Mouse (Mus musculus) hindbrain, embryonic 11.5 days (tissue): ENCODE results near the gene Acad10. TPM values are rescaled to one million over a fixed set of nuclear protein-coding genes. Genes with fewer than 3 reads are reported as not detected.
A peak's percentile ranks its signal among the peaks of the same experiment; 100 is the strongest.
"Not testable (repeated sequence)": the region's sequence is repeated elsewhere in the genome, so short reads cannot be mapped to it uniquely, and the experiment has no call there.

Experiments used
- ATAC-seq: fragments of 200-750 bp; cut with Nextera tagmentation; 2 replicates; pipeline ENCODE4 v1.8.0; 2017; ENCODE audit warnings: mild to moderate bottlenecking, moderate TSS enrichment, moderate library complexity; ENCODE audit not compliant: low FRiP score
- DNase-seq: peaks from one replicate; pipeline ENCODE4 v3.0.0-alpha.2; 2015; ENCODE audit warnings: low spot score
- H3K27ac ChIP-seq: fragments of 300-500 bp; sonication (generic); 2 replicates; pipeline ENCODE4 v1.5.1; 2014; ENCODE audit warnings: mild to moderate bottlenecking, low read depth, low read length
- H3K27me3 ChIP-seq: fragments of 300-500 bp; sonication (generic); 2 replicates; pipeline ENCODE4 v1.6.1; 2014; ENCODE audit warnings: mild to moderate bottlenecking, low read length, moderate library complexity, mixed read lengths; ENCODE audit not compliant: control insufficient read depth, insufficient read depth
- H3K36me3 ChIP-seq: fragments of 300-500 bp; sonication (generic); 2 replicates; pipeline ENCODE4 v1.6.1; 2014; ENCODE audit warnings: mild to moderate bottlenecking, low read length, moderate library complexity, mixed read lengths; ENCODE audit not compliant: control insufficient read depth, insufficient read depth
- H3K4me1 ChIP-seq: fragments of 300-500 bp; sonication (generic); replicated peaks from 2 replicates; pipeline ENCODE4 v1.6.1; 2014; ENCODE audit warnings: low read length, mixed read lengths; ENCODE audit not compliant: control insufficient read depth, insufficient read depth
- H3K4me2 ChIP-seq: fragments of 300-500 bp; sonication (generic); replicated peaks from 2 replicates; pipeline ENCODE4 v1.6.1; 2014; ENCODE audit warnings: mild to moderate bottlenecking, low read depth, low read length
- H3K4me3 ChIP-seq: fragments of 300-500 bp; sonication (generic); 2 replicates; pipeline ENCODE4 v1.5.1; 2014; ENCODE audit warnings: low read depth, low read length
- H3K9ac ChIP-seq: fragments of 300-500 bp; sonication (generic); 2 replicates; pipeline ENCODE4 v1.6.1; 2014; ENCODE audit warnings: low read depth, low read length
- H3K9me3 ChIP-seq: fragments of 300-500 bp; sonication (generic); 2 replicates; pipeline ENCODE4 v1.6.1; 2016; ENCODE audit warnings: low read length; ENCODE audit not compliant: control insufficient read depth
- WGBS: fragments of 180-500 bp; shearing (Covaris S2); extraction: QIAGEN DNeasy Blood & Tissue Kit; methylation state at CpG from one replicate; pipeline ENCODE4 v1.1.7; 2014; 5-methylcytosine and 5-hydroxymethylcytosine counted together
- polyA plus RNA-seq: library from polyadenylated mRNA; unstranded; fragments of >200 nt; fragmentation: Nextera tagmentation; extraction: Ambion mirVana; gene quantifications from 2 replicates; pipeline ENCODE4 v1.2.1, GENCODE M21; 2014

Acad10 gene
- polyA plus RNA-seq, 1 experiment from 2014 or later = 2.1 TPM

DNA sequence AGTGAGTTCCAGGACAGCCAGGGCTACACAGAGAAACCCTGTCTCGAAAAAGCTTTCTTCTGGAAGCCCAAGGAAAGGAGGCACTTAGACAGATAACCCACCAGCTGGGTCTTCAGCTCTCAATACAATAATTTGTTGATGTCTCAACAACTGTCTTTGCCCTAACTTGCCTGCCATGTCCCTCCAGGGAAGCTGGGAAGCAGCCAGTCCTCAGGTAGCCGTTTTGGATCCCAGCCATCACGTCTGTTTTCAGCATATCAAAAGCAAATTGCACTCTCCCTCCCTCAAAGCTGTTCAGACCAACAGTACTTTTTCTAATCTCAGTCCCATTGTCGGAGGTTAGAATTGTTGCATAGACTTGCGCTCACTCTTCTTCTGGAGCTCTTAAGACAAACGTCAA is 3.8 kb upstream of the Acad10 start:
- ATAC-seq (no peak), DNase-seq (no peak)
- H3K4me3 ChIP-seq = no peak overlapping the region
- H3K4me2 ChIP-seq = no peak overlapping the region
- H3K36me3 ChIP-seq = peaks cover 3% of the 10 kb centered on the region
- H3K27ac ChIP-seq = no peak overlapping the region
- H3K9me3 ChIP-seq = no peaks in the 10 kb centered on the region
- WGBS = 93% methylated on average over 6 of the region's 6 CpGs
- no peak overlapping the region for H3K9ac ChIP-seq
- H3K4me1 ChIP-seq = peaks cover 3% of the 10 kb centered on the region; the same call in 1 of the 2 replicates
- H3K27me3 ChIP-seq = no peaks in the 10 kb centered on the region

DNA sequence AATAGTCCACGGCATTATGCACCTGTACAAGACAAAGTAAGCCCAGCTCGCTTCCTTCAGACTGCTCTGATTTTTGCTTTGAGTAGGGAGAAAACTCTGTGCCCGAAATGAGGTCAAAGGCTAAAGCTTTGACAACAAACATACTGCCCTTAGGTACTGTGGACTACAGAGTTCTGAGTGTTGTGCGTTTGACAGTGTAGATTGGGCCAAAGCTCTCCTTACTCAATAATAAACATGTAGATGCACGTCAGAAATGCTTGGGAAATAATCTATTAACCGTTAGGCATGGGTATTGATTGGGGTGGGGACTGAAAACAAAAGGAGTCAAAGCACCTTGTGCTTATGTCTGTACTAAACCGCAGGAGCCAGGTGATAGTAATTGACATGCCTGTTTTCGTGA is 3.1 kb upstream of the Acad10 start:
- ATAC-seq = no peak
- WGBS = 88% methylated on average over 8 of the region's 8 CpGs
- Histone ChIP-seq H3K9me3 (no peaks in the 10 kb centered on the region), H3K27me3 (no peaks in the 10 kb centered on the region), H3K27ac (no peak overlapping the region), H3K9ac (no peak overlapping the region), H3K4me1 (peaks cover 3% of the 10 kb centered on the region; the same call in 1 of the 2 replicates), H3K4me2 (no peak overlapping the region), H3K36me3 (peaks cover 3% of the 10 kb centered on the region), H3K4me3 (no peak overlapping the region)
- no peak for DNase-seq

DNA sequence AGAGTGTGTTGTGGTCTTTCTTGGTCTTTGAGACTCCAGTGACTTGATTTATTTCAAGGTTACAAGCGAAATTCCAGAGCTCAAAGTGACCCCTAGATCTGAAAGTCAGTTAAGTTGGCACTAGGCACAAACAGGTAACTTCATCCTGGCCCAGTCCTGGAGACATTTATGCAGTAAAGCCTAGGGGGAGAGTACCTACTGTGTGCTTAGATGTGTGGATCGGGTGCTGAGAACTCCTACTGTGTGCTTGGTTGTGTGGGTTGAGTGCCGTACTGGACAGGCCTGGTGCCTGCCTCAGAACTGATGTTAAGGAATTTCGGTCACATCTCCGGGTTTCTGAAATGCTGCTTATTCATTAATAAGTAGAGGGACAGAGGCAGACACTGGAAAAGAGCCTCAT is 1.2 kb upstream of the Acad10 start:
- Histone ChIP-seq H3K27ac (no peak overlapping the region), H3K36me3 (peaks cover 3% of the 10 kb centered on the region; the same call in 1 of the 2 replicates), H3K9me3 (no peaks in the 10 kb centered on the region), H3K4me3 (peak overlapping the region; percentile 97), H3K27me3 (no peaks in the 10 kb centered on the region), H3K4me1 (peaks cover 3% of the 10 kb centered on the region; the same call in 1 of the 2 replicates), H3K9ac (peak overlapping the region; percentile 91), H3K4me2 (peak overlapping the region; percentile 88)
- ATAC-seq (no peak), DNase-seq (no peak)
- 92% methylated on average over 5 of the region's 5 CpGs for WGBS

DNA sequence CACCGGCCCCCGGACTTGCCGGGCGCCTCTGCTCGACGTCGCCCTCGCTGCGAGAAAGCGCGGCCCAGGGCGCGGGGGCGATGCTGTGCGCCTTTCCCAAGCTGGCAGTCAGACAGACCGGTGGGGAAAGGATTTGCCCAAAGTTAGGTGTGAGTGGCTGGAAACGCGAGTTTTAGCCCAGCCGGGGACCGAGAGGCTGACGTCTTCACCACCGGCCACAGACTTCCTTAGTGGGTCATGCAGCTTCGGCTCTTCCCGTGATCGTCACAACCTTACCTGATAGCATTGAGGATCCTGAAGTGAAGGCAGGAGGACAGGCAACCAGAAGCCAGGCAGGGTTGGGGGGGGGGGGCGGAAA is 562 bp upstream of the Acad10 start:
- Histone ChIP-seq H3K27me3 (no peaks in the 10 kb centered on the region), H3K27ac (peak overlapping the region; percentile 73; the same call in 1 of the 2 replicates), H3K9me3 (no peaks in the 10 kb centered on the region), H3K4me2 (peak overlapping the region; percentile 88), H3K36me3 (peaks cover 3% of the 10 kb centered on the region; the same call in 1 of the 2 replicates), H3K4me1 (peaks cover 3% of the 10 kb centered on the region; the same call in 1 of the 2 replicates), H3K9ac (peak overlapping the region; percentile 91), H3K4me3 (peak overlapping the region; percentile 97)
- under 1% methylated on average over 26 of the region's 26 CpGs for WGBS
- ATAC-seq = no peak; the same call in 1 of the 2 replicates
- DNase-seq = no peak

DNA sequence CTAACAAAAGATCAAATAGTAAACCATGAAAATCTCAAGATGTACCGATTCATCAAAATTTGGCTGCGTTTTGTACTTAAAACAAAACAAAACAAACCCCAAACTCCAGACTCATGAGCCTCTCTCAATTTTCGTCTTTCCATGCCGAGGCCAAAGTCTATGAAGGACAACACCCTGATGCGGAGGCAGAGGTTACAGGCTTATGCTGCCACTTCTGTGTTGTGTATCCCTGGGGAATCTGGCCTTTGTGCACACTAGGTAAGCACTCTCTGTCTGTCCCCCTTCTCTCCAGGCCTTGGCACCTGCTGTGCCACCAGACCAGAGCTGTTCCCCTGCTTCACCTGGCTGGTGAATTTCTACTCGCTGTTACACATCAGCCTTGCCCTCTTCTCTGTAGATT is 2.7 kb downstream of the Acad10 start:
- not testable (repeated sequence) for DNase-seq, H3K36me3 ChIP-seq, H3K4me3 ChIP-seq, H3K9me3 ChIP-seq, H3K27ac ChIP-seq, H3K27me3 ChIP-seq, H3K9ac ChIP-seq, ATAC-seq, H3K4me1 ChIP-seq, H3K4me2 ChIP-seq
- 87% methylated on average over 6 of the region's 6 CpGs for WGBS

DNA sequence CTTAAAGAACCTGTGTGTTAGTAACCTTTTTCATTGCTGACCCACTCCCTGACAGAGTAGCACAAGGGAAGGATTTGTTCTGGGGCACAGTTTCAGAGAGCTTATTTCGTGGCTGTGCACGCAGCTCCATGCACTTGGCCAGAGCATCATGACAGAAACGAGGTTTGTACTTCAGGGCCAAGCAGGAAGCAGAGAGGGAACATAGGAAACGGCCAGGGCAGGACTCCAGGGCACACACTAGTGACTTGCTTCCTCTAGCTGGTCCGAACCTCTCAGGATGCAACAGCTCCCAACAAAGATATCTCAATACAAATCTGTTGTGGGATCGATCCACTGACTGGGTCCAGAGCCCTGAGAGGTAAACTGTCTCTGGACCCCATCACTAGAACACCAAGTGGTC is 3.4 kb downstream of the Acad10 start:
- H3K9me3 ChIP-seq, H3K4me1 ChIP-seq, H3K4me3 ChIP-seq, H3K9ac ChIP-seq, H3K27ac ChIP-seq, H3K36me3 ChIP-seq, ATAC-seq, DNase-seq, H3K27me3 ChIP-seq, H3K4me2 ChIP-seq: not testable (repeated sequence)
- 85% methylated on average over 6 of the region's 6 CpGs for whole genome bisulfite sequencing

DNA sequence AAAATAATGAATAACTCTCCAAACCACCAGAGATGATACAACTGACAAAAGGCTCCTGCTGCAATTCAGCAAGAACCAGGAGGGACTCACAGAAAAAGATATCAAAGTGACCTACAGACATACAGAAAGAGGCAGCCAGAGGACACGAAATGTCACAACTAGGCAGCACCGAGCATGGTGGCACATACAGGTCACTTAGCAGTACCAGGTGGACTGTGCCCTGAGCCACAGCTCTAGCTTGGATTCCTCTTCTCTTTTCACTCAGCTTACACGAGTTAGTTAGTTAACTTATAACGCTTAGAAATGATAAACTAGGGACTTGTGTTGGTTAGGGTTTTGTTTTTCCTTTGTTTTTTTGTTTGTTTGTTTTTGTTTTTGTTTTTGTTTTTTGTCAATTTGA is 5.8 kb downstream of the Acad10 start:
- no peak overlapping the region for H3K4me3 ChIP-seq
- H3K36me3 ChIP-seq = no peaks in the 10 kb centered on the region
- no peak overlapping the region for H3K9ac ChIP-seq
- no peaks in the 10 kb centered on the region for H3K9me3 ChIP-seq
- 88% methylated on average over 4 of the region's 4 CpGs for WGBS
- DNase-seq (no peak), ATAC-seq (no peak)
- no peaks in the 10 kb centered on the region for H3K27me3 ChIP-seq
- no peaks in the 10 kb centered on the region for H3K4me1 ChIP-seq
- H3K27ac ChIP-seq = no peak overlapping the region
- no peak overlapping the region for H3K4me2 ChIP-seq

DNA sequence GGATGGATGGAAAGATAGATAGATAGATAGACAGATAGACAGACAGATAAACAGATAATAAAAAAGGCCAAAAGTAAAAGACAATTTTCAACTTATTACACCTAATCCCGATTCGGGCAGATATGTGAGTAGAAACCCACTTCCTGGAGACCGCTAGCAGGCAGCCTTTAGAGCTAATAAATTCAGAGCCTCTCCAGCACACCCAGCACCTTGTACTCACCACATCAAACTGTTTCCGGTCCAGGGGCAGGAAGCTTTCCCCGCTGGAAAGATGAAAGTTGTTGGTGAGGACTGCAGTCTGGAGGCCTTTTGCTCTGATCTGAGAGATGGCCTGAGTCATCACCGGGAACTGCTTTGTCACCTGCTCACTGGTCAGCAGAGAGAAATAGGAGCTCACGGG is 11.2 kb downstream of the Acad10 start:
- ATAC-seq (no peak), DNase-seq (no peak)
- Histone ChIP-seq H3K4me1 (no peaks in the 10 kb centered on the region), H3K4me3 (no peak overlapping the region), H3K9me3 (no peaks in the 10 kb centered on the region), H3K27ac (no peak overlapping the region), H3K27me3 (no peaks in the 10 kb centered on the region), H3K36me3 (no peaks in the 10 kb centered on the region), H3K9ac (no peak overlapping the region), H3K4me2 (no peak overlapping the region)
- WGBS = 85% methylated on average over 7 of the region's 7 CpGs

DNA sequence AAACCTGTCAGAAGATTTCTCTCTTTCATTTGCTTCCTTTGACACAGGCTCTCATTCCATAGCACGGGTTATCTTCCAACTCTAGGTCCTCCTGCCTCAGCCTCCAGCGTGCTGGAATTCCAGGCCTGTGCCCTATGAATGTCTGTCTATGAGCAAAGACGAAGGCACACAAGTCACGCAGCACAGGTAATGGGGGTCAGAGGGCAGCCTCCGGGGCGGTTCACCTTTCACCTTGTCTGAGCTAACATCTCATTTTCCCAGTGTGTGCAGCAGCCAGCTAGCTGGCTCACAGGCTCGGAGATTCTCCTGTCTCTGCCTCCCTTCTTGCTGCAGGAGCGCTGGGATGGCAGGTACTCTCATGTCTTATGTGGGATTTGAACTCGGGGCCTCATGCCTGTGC is 20.7 kb downstream of the Acad10 start:
- Histone ChIP-seq H3K4me3 (no peak overlapping the region), H3K27ac (no peak overlapping the region), H3K4me2 (no peak overlapping the region), H3K4me1 (no peaks in the 10 kb centered on the region), H3K9ac (no peak overlapping the region), H3K9me3 (no peaks in the 10 kb centered on the region), H3K27me3 (no peaks in the 10 kb centered on the region), H3K36me3 (no peaks in the 10 kb centered on the region)
- DNase-seq (no peak), ATAC-seq (no peak)
- 94% methylated on average over 9 of the region's 9 CpGs for WGBS
